In genomic region chr9:44134851-44135730, GRCm38 (mm10) we compare ENCODE assay signal across 9 mouse cellular contexts. TPM values are rescaled to one million over a fixed set of nuclear protein-coding genes. Genes with fewer than 3 reads are reported as not detected.
DNase-seq lines count a peak whose midpoint lies in the region; ATAC-seq and TF ChIP-seq lines count a peak whose summit lies in the region.
"Had no signal": no experiment of that assay in that cellular context is flagged by ENCODE, and none has a peak within 500 bp of the region (broad histone marks: within the 10 kb centered on the region; RNA-seq: fewer than 3 reads in every experiment).

No protein-coding gene starts in this region.

- H3K9ac ChIP-seq in hindbrain, postnatal 0 days (replicated peaks; ENCODE audit: low read length): peak overlapping the region; percentile 39; the same call in 1 of the 2 replicates
- peak overlapping the region; percentile 47 for H3K9ac ChIP-seq in liver, embryonic 12.5 days
- peak overlapping the region; percentile 56 for H3K9ac ChIP-seq in neural tube, embryonic 12.5 days

- peaks cover 21% of the 10 kb centered on the region; the same call in 1 of the 2 replicates for H3K27me3 ChIP-seq in hindbrain, postnatal 0 days (ENCODE audit: insufficient read depth, low read length)
- H3K27me3 ChIP-seq in liver, embryonic 12.5 days (replicated peaks): peaks cover 74% of the 10 kb centered on the region
- H3K27me3 ChIP-seq in neural tube, embryonic 12.5 days (replicated peaks): peaks cover 64% of the 10 kb centered on the region

- H3K27ac ChIP-seq in gastrocnemius, adult 2 months: peak overlapping the region; percentile 94
- H3K27ac ChIP-seq in hindbrain, postnatal 0 days: no peak overlapping the region
- no peak overlapping the region for H3K27ac ChIP-seq in liver, embryonic 12.5 days
- no peak overlapping the region for H3K27ac ChIP-seq in neural tube, embryonic 12.5 days
- H3K27ac ChIP-seq: macrophage had no signal

- intact Hi-C loops in gastrocnemius, adult 2 months (cut with DNase I): loop anchor here (5.0 kb wide), 1 partner anchor 37 kb away; no protein-coding TSS in a partner anchor
- intact Hi-C loops in left cerebral cortex, postnatal 36 days (cut with DNase I): no loop called here

- no peaks in the 10 kb centered on the region for H3K36me3 ChIP-seq in hindbrain, postnatal 0 days (ENCODE audit: insufficient read depth, low read length)
- no peaks in the 10 kb centered on the region for H3K36me3 ChIP-seq in liver, embryonic 12.5 days
- peaks cover 3% of the 10 kb centered on the region; the same call in 1 of the 2 replicates for H3K36me3 ChIP-seq in neural tube, embryonic 12.5 days

- no peaks in the 10 kb centered on the region for H3K9me3 ChIP-seq in hindbrain, postnatal 0 days (ENCODE audit: low read length)
- H3K9me3 ChIP-seq in liver, embryonic 12.5 days (replicated peaks): no peaks in the 10 kb centered on the region
- no peaks in the 10 kb centered on the region for H3K9me3 ChIP-seq in neural tube, embryonic 12.5 days

- peak overlapping the region; percentile 88 for H3K4me3 ChIP-seq in gastrocnemius, adult 2 months
- H3K4me3 ChIP-seq in hindbrain, postnatal 0 days (ENCODE audit: low read length): peak overlapping the region; percentile 42
- H3K4me3 ChIP-seq in liver, embryonic 12.5 days: peak overlapping the region; percentile 56
- peak overlapping the region; percentile 44 for H3K4me3 ChIP-seq in neural tube, embryonic 12.5 days

- TF ChIP-seq CTCF in gastrocnemius, adult 2 months (IDR thresholded peaks at IDR 0.05): no peak
- no peak for TF ChIP-seq CTCF in hindbrain, postnatal 0 days (IDR thresholded peaks at IDR 0.05; ENCODE audit: low read depth)

- 1% methylated on average over 48 of the region's 49 CpGs for WGBS in hindbrain, postnatal 0 days
- 4% methylated on average over 48 of the region's 49 CpGs for WGBS in liver, embryonic 12.5 days (ENCODE audit: insufficient replicate concordance)
- WGBS in neural tube, embryonic 12.5 days: 3% methylated on average over 49 of the region's 49 CpGs

- peak overlapping the region; percentile 63 for H3K4me2 ChIP-seq in hindbrain, postnatal 0 days (ENCODE audit: low read depth, low read length)
- peak overlapping the region; percentile 71 for H3K4me2 ChIP-seq in liver, embryonic 12.5 days
- peak overlapping the region; percentile 93 for H3K4me2 ChIP-seq in neural tube, embryonic 12.5 days (replicated peaks)

- peaks cover 8% of the 10 kb centered on the region for H3K4me1 ChIP-seq in hindbrain, postnatal 0 days (ENCODE audit: insufficient read depth, low read length)
- peaks cover 34% of the 10 kb centered on the region for H3K4me1 ChIP-seq in liver, embryonic 12.5 days
- peaks cover 45% of the 10 kb centered on the region for H3K4me1 ChIP-seq in neural tube, embryonic 12.5 days

- peak; percentile 75 for DNase-seq in cerebellum, adult 11 months
- DNase-seq in brain, adult 2 months (ENCODE audit: low read depth, low spot score): peak; percentile 34
- DNase-seq in gastrocnemius, adult 2 months: peak; percentile 68
- peak; percentile 67 for DNase-seq in hindbrain, postnatal 0 days (ENCODE audit: low spot score)
- DNase-seq in left cerebral cortex, postnatal 36 days (ENCODE audit: low spot score in 2 of 2): no peak

- no peak for ATAC-seq in cerebellum, adult (ENCODE audit: insufficient number of reproducible peaks, low FRiP score, low TSS enrichment)
- peak; percentile 44 for ATAC-seq in hindbrain, postnatal 0 days
- ATAC-seq in liver, embryonic 12.5 days: 0 out of 2 replicates have a peak, but pooled peaks have one; percentile 30
- ATAC-seq in neural tube, embryonic 12.5 days (ENCODE audit: low FRiP score, low read depth): 0 out of 2 replicates have a peak, but pooled peaks have one; percentile 17

RNA-seq across cellular contexts. Expression of gene Mcam, which starts 0.8 kb away (rescaled TPM):
- 10 to 100 TPM; 17.5 to 24.4 TPM for total RNA-seq in gastrocnemius, adult 2 months (2021)
- 23.7 and 29.5 TPM in 2 replicates for total RNA-seq in hindbrain, postnatal 0 days (2014; rRNA removed)
- 8.0 and 9.0 TPM in 2 replicates for polyA plus RNA-seq in hindbrain, postnatal 0 days (2015; fragmentation: Nextera tagmentation; extraction: Ambion mirVana)
- polyA plus RNA-seq in liver, embryonic 12.5 days (2016; fragmentation: Nextera tagmentation; extraction: Ambion mirVana): 6.1 and 6.3 TPM in 2 replicates
- polyA plus RNA-seq in neural tube, embryonic 12.5 days (2016; fragmentation: Nextera tagmentation; extraction: Ambion mirVana): 19.2 and 19.4 TPM in 2 replicates
- 10 to 100 TPM; 14.9 to 18.4 TPM for total RNA-seq in left cerebral cortex, postnatal 36 days (2021)
- polyA plus RNA-seq: macrophage had no signal

RNA-seq across cellular contexts. Expression of gene Rnf26, which starts 21.8 kb away (rescaled TPM):
- total RNA-seq in gastrocnemius, adult 2 months (2021): 1 to 10 TPM; 3.0 to 3.1 TPM
- 17.5 and 24.3 TPM in 2 replicates for total RNA-seq in hindbrain, postnatal 0 days (2014; rRNA removed)
- 38.0 and 41.1 TPM in 2 replicates for polyA plus RNA-seq in hindbrain, postnatal 0 days (2015; fragmentation: Nextera tagmentation; extraction: Ambion mirVana)
- 57.6 and 58.7 TPM in 2 replicates for polyA plus RNA-seq in liver, embryonic 12.5 days (2016; fragmentation: Nextera tagmentation; extraction: Ambion mirVana)
- 57.4 and 59.2 TPM in 2 replicates for polyA plus RNA-seq in neural tube, embryonic 12.5 days (2016; fragmentation: Nextera tagmentation; extraction: Ambion mirVana)
- total RNA-seq in left cerebral cortex, postnatal 36 days (2021): 10 to 100 TPM; 29.2 to 35.7 TPM

RNA-seq across cellular contexts. Expression of gene Gm49380, which starts 21.8 kb away (rescaled TPM):
- 1 to 10 TPM in 1 of 2 experiments, under 1 TPM in 1; 0.71 to 1.4 TPM for total RNA-seq in gastrocnemius, adult 2 months (2021)
- total RNA-seq in hindbrain, postnatal 0 days (2014; rRNA removed): not detected in 2 replicates
- polyA plus RNA-seq in hindbrain, postnatal 0 days (2015; fragmentation: Nextera tagmentation; extraction: Ambion mirVana): 0.21 TPM in 1 of 2 replicates, not detected in the other
- not detected in 2 replicates for polyA plus RNA-seq in liver, embryonic 12.5 days (2016; fragmentation: Nextera tagmentation; extraction: Ambion mirVana)
- 0.18 and 0.51 TPM in 2 replicates for polyA plus RNA-seq in neural tube, embryonic 12.5 days (2016; fragmentation: Nextera tagmentation; extraction: Ambion mirVana)
- total RNA-seq in left cerebral cortex, postnatal 36 days (2021): 1 to 10 TPM in 1 of 2 experiments, not detected in 1; 1.0 TPM

RNA-seq across cellular contexts. Expression of gene C1qtnf5, which starts 28.0 kb away (rescaled TPM):
- 1 to 10 TPM; 2.5 to 7.6 TPM for total RNA-seq in gastrocnemius, adult 2 months (2021)
- total RNA-seq in hindbrain, postnatal 0 days (2014; rRNA removed): 36.7 and 39.5 TPM in 2 replicates
- polyA plus RNA-seq in hindbrain, postnatal 0 days (2015; fragmentation: Nextera tagmentation; extraction: Ambion mirVana): 12.3 and 12.8 TPM in 2 replicates
- 0.23 and 0.28 TPM in 2 replicates for polyA plus RNA-seq in liver, embryonic 12.5 days (2016; fragmentation: Nextera tagmentation; extraction: Ambion mirVana)
- polyA plus RNA-seq in neural tube, embryonic 12.5 days (2016; fragmentation: Nextera tagmentation; extraction: Ambion mirVana): 0.43 and 0.74 TPM in 2 replicates
- 10 to 100 TPM; 15.1 to 19.3 TPM for total RNA-seq in left cerebral cortex, postnatal 36 days (2021)
- polyA plus RNA-seq: macrophage had no signal

RNA-seq across cellular contexts. Expression of gene Mfrp, which starts 33.6 kb away (rescaled TPM):
- not detected for total RNA-seq in gastrocnemius, adult 2 months (2021)
- 2.8 and 4.0 TPM in 2 replicates for total RNA-seq in hindbrain, postnatal 0 days (2014; rRNA removed)
- 0.24 and 0.50 TPM in 2 replicates for polyA plus RNA-seq in hindbrain, postnatal 0 days (2015; fragmentation: Nextera tagmentation; extraction: Ambion mirVana)
- polyA plus RNA-seq in liver, embryonic 12.5 days (2016; fragmentation: Nextera tagmentation; extraction: Ambion mirVana): 0.11 TPM in 1 of 2 replicates, not detected in the other
- polyA plus RNA-seq in neural tube, embryonic 12.5 days (2016; fragmentation: Nextera tagmentation; extraction: Ambion mirVana): 0.18 TPM in 1 of 2 replicates, not detected in the other
- total RNA-seq in left cerebral cortex, postnatal 36 days (2021): under 1 TPM in 1 of 2 experiments, not detected in 1; 0.22 TPM
- polyA plus RNA-seq: macrophage had no signal

Comparison
In these comparisons a context has a peak if more than half of its experiments do, and no peak if none do; other contexts are left out.
1. DNase-seq: peak in cerebellum, adult 11 months (single experiment), brain, adult 2 months (single experiment), gastrocnemius, adult 2 months (single experiment) and hindbrain, postnatal 0 days (single experiment); none in left cerebral cortex, postnatal 36 days (0 of 2).
2. Peak in every context shown above with its lines, with median percentiles within 50 percentile points of each other: H3K4me3 ChIP-seq, H3K4me2 ChIP-seq and H3K9ac ChIP-seq.